Mouse (Mus musculus): ENCODE measurements around the gene Synj2. TPM values are rescaled to one million over a fixed set of nuclear protein-coding genes. Genes with fewer than 3 reads are reported as not detected.

Synj2 gene
- polyA plus RNA-seq, 1 experiment, result 7.6 TPM

DNA sequence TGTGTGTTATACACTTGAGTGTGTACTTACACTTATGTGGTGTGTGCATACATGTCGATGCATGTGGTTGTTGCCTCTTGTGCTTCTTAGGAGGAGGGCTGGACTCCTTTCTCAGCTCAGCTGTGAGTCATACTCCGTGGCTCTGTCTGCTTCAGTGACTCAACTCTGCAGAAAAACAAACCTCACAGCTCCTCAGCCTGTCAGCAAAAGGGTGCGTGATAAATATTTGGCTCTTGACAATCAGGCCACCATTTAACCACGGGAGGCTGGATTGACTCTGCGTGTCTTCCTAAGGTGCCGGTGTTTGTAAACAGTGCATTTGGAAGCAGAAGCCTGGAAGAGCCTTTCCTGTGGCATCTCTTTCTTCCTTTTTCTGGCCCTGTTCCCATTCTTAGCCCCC is 53.5 kb downstream of the Synj2 start:
- Histone ChIP-seq H3K4me1 (ENCODE audit: control insufficient read depth, insufficient read depth, low read length) (peaks cover 2% of the 10 kb centered on the region), H3K27me3 (ENCODE audit: control insufficient read depth, insufficient read depth, low read length, poor library complexity, severe bottlenecking) (no peaks in the 10 kb centered on the region), H3K27ac (ENCODE audit: insufficient read depth, low read length) (no peak overlapping the region), H3K36me3 (ENCODE audit: control insufficient read depth, insufficient read depth, low read length, poor library complexity, severe bottlenecking) (no peaks in the 10 kb centered on the region), H3K9me3 (replicated peaks; ENCODE audit: control insufficient read depth, insufficient read depth, low read length, poor library complexity, severe bottlenecking) (no peaks in the 10 kb centered on the region), H3K4me3 (ENCODE audit: low read depth, low read length) (no peak overlapping the region), H3K9ac (ENCODE audit: low read depth, poor library complexity, severe bottlenecking) (no peak overlapping the region)
- TF ChIP-seq CTCF (IDR thresholded peaks at IDR 0.05; ENCODE audit: low read depth, low read length), result no peak
- TF ChIP-seq POLR2A (IDR thresholded peaks at IDR 0.05; ENCODE audit: insufficient read depth, low read length), result no peak
- no peak for TF ChIP-seq EP300 (IDR thresholded peaks at IDR 0.05; ENCODE audit: insufficient read depth, low read depth, low read length)

DNA sequence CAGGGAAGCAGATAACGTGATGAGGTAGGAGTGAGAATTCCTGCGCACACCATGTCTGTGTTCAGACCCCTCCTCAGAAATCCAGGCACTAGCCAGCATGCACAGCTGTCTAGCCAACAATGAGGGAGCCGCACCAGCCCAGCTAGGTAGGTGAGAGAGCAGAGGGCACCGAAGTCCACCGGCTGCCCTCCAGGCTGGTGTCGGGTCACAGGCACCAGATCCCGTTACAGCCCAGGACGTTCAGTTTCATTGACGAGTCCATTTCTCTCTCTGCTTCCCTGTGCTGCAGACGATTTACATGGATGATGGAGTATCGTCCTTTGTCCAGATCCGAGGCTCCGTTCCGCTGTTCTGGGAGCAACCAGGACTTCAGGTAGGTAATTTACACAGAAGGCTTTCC is 55.5 kb downstream of the Synj2 start:
- no peak overlapping the region for H3K27ac ChIP-seq (ENCODE audit: insufficient read depth, low read length)
- H3K9me3 ChIP-seq (replicated peaks; ENCODE audit: control insufficient read depth, insufficient read depth, low read length, poor library complexity, severe bottlenecking), result no peaks in the 10 kb centered on the region
- peaks cover 2% of the 10 kb centered on the region for H3K4me1 ChIP-seq (ENCODE audit: control insufficient read depth, insufficient read depth, low read length)
- H3K4me3 ChIP-seq (ENCODE audit: low read depth, low read length), result no peak overlapping the region
- H3K9ac ChIP-seq (ENCODE audit: low read depth, poor library complexity, severe bottlenecking), result no peak overlapping the region
- TF ChIP-seq EP300 (IDR thresholded peaks at IDR 0.05; ENCODE audit: insufficient read depth, low read depth, low read length) (no peak), POLR2A (IDR thresholded peaks at IDR 0.05; ENCODE audit: insufficient read depth, low read length) (no peak), CTCF (IDR thresholded peaks at IDR 0.05; ENCODE audit: low read depth, low read length) (no peak)
- H3K27me3 ChIP-seq (ENCODE audit: control insufficient read depth, insufficient read depth, low read length, poor library complexity, severe bottlenecking), result no peaks in the 10 kb centered on the region
- no peaks in the 10 kb centered on the region for H3K36me3 ChIP-seq (ENCODE audit: control insufficient read depth, insufficient read depth, low read length, poor library complexity, severe bottlenecking)

DNA sequence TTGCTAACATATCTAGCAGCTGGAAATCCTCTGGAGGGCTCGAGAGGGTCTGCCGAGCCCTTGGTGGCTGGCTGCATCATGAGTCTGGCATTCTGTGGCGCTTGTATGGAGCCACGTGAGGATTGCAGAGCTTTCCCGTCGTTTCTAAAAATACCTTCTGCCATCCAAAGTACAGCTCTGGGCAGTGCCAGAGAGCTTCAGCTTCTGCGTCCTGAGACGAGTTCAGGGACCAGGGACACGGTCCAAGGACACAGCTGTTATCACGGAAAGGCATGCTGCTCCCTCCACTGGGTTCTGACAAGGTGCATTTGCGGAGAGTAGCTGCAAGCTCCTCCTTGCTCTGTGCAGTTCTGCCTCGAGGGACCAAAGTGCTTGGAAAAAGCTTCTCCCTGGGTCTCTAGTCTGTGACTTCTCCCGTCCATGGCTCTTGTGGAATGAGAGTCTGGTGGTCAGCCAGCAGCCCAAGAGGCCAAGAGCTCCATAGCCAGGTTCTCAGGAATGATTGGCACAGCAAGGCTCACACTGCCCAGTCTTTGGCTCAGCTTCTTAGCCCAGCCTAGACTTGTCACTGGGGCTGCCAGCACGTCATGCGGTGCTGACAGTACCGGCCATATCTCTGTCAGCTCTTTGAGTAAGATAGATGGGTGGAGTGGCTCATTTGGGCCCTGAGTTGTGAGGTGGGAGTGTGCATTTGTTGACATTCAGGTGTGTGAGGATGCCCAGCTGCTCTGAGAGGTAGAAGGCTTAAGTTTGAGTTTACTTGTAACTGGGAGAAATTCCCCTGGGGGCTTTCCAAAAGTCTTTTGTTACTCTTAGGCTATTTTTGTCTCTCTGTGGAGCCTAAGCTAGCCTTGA is 56.5 kb downstream of the Synj2 start:
- no peaks in the 10 kb centered on the region for H3K36me3 ChIP-seq (ENCODE audit: control insufficient read depth, insufficient read depth, low read length, poor library complexity, severe bottlenecking)
- no peak overlapping the region for H3K27ac ChIP-seq (ENCODE audit: insufficient read depth, low read length)
- H3K4me1 ChIP-seq (ENCODE audit: control insufficient read depth, insufficient read depth, low read length), result peaks cover 2% of the 10 kb centered on the region
- H3K9ac ChIP-seq (ENCODE audit: low read depth, poor library complexity, severe bottlenecking), result no peak overlapping the region
- TF ChIP-seq POLR2A (IDR thresholded peaks at IDR 0.05; ENCODE audit: insufficient read depth, low read length) (no peak), EP300 (IDR thresholded peaks at IDR 0.05; ENCODE audit: insufficient read depth, low read depth, low read length) (no peak), CTCF (IDR thresholded peaks at IDR 0.05; ENCODE audit: low read depth, low read length) (no peak)
- H3K9me3 ChIP-seq (replicated peaks; ENCODE audit: control insufficient read depth, insufficient read depth, low read length, poor library complexity, severe bottlenecking), result no peaks in the 10 kb centered on the region
- no peaks in the 10 kb centered on the region for H3K27me3 ChIP-seq (ENCODE audit: control insufficient read depth, insufficient read depth, low read length, poor library complexity, severe bottlenecking)
- no peak overlapping the region for H3K4me3 ChIP-seq (ENCODE audit: low read depth, low read length)

DNA sequence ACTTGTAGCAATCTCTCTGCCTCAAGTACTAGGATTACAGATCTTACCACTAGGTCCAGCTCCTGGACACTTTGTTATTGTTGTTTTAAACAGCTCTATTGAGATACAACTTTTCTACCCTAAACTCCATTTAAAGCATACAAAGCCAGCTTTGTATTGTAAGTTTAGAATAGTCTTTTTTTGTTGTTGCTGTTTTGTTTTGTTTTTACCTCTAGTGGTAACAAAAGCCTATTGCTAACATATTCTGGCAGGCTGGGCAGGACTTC is 57.1 kb downstream of the Synj2 start:
- H3K4me3 ChIP-seq (ENCODE audit: low read depth, low read length), result no peak overlapping the region
- H3K27me3 ChIP-seq (ENCODE audit: control insufficient read depth, insufficient read depth, low read length, poor library complexity, severe bottlenecking), result no peaks in the 10 kb centered on the region
- peaks cover 2% of the 10 kb centered on the region for H3K4me1 ChIP-seq (ENCODE audit: control insufficient read depth, insufficient read depth, low read length)

DNA sequence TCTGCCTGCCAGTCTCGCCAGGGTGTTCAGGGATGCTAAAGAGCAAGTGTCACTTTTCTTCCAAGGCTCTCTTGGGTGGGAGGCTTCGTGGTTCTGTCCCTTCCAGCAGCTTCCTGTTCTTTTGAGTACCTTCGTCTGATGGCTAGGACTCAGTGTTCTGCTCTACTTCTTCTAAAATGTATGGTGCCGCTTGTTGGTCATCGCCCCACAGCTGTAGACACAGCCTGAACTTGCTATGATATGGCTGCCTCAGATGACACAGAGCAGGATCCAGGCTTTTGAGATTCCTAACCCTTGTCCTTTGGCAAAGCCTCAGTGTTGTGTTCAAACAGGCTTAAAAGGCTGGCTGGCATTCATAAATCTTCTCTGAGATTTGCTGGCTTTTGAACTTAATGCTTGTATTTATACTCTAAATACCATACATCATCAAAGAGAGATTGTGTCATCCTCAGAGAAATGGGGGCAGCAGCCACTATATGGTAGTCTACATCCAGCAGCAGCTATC is 58.0 kb downstream of the Synj2 start:
- TF ChIP-seq CTCF (IDR thresholded peaks at IDR 0.05; ENCODE audit: low read depth, low read length) (no peak), EP300 (IDR thresholded peaks at IDR 0.05; ENCODE audit: insufficient read depth, low read depth, low read length) (no peak), POLR2A (IDR thresholded peaks at IDR 0.05; ENCODE audit: insufficient read depth, low read length) (no peak)
- Histone ChIP-seq H3K9me3 (replicated peaks; ENCODE audit: control insufficient read depth, insufficient read depth, low read length, poor library complexity, severe bottlenecking) (no peaks in the 10 kb centered on the region), H3K9ac (ENCODE audit: low read depth, poor library complexity, severe bottlenecking) (no peak overlapping the region), H3K36me3 (ENCODE audit: control insufficient read depth, insufficient read depth, low read length, poor library complexity, severe bottlenecking) (no peaks in the 10 kb centered on the region), H3K27me3 (ENCODE audit: control insufficient read depth, insufficient read depth, low read length, poor library complexity, severe bottlenecking) (no peaks in the 10 kb centered on the region), H3K4me1 (ENCODE audit: control insufficient read depth, insufficient read depth, low read length) (peaks cover 2% of the 10 kb centered on the region), H3K27ac (ENCODE audit: insufficient read depth, low read length) (no peak overlapping the region), H3K4me3 (ENCODE audit: low read depth, low read length) (no peak overlapping the region)

More for the DNA sequence above, 57.1 kb downstream of the Synj2 start:
- H3K27ac ChIP-seq (ENCODE audit: insufficient read depth, low read length), result no peak overlapping the region
- no peaks in the 10 kb centered on the region for H3K36me3 ChIP-seq (ENCODE audit: control insufficient read depth, insufficient read depth, low read length, poor library complexity, severe bottlenecking)
- H3K9ac ChIP-seq (ENCODE audit: low read depth, poor library complexity, severe bottlenecking), result no peak overlapping the region
- H3K9me3 ChIP-seq (replicated peaks; ENCODE audit: control insufficient read depth, insufficient read depth, low read length, poor library complexity, severe bottlenecking), result no peaks in the 10 kb centered on the region
- TF ChIP-seq CTCF (IDR thresholded peaks at IDR 0.05; ENCODE audit: low read depth, low read length), result no peak
- no peak for TF ChIP-seq EP300 (IDR thresholded peaks at IDR 0.05; ENCODE audit: insufficient read depth, low read depth, low read length)
- TF ChIP-seq POLR2A (IDR thresholded peaks at IDR 0.05; ENCODE audit: insufficient read depth, low read length), result no peak

DNA sequence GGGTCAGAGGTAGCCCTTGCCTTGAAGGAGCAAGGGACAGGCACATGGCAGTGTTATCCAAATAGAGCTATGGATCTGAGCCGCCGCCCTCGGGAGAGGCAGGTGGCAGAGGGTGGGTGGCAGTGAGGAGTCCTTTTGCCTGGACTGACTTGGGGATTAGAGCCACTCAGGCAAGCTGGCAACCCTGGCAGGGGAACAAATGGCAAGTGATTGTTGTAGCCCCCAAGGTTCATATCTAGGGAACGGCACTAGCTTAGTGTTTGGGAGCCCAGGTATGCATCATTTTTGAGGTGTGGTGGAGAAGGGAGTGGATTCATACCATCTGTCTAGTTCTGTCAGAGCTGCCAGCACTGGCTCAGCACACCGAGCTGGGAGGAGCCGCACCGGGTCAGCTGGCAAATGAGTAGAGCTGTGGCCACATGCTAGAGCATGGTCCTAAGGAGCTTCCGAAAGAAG is 59.8 kb downstream of the Synj2 start:
- no peaks in the 10 kb centered on the region for H3K9me3 ChIP-seq (replicated peaks; ENCODE audit: control insufficient read depth, insufficient read depth, low read length, poor library complexity, severe bottlenecking)
- no peak overlapping the region for H3K9ac ChIP-seq (ENCODE audit: low read depth, poor library complexity, severe bottlenecking)
- H3K27ac ChIP-seq (ENCODE audit: insufficient read depth, low read length), result no peak overlapping the region
- no peak overlapping the region for H3K4me3 ChIP-seq (ENCODE audit: low read depth, low read length)
- H3K36me3 ChIP-seq (ENCODE audit: control insufficient read depth, insufficient read depth, low read length, poor library complexity, severe bottlenecking), result no peaks in the 10 kb centered on the region
- H3K27me3 ChIP-seq (ENCODE audit: control insufficient read depth, insufficient read depth, low read length, poor library complexity, severe bottlenecking), result no peaks in the 10 kb centered on the region
- H3K4me1 ChIP-seq (ENCODE audit: control insufficient read depth, insufficient read depth, low read length), result peaks cover 2% of the 10 kb centered on the region
- no peak for TF ChIP-seq CTCF (IDR thresholded peaks at IDR 0.05; ENCODE audit: low read depth, low read length)
- no peak for TF ChIP-seq EP300 (IDR thresholded peaks at IDR 0.05; ENCODE audit: insufficient read depth, low read depth, low read length)
- no peak for TF ChIP-seq POLR2A (IDR thresholded peaks at IDR 0.05; ENCODE audit: insufficient read depth, low read length)
